Mouse (Mus musculus): ENCODE measurements around the gene Rtbdn.

DNA sequence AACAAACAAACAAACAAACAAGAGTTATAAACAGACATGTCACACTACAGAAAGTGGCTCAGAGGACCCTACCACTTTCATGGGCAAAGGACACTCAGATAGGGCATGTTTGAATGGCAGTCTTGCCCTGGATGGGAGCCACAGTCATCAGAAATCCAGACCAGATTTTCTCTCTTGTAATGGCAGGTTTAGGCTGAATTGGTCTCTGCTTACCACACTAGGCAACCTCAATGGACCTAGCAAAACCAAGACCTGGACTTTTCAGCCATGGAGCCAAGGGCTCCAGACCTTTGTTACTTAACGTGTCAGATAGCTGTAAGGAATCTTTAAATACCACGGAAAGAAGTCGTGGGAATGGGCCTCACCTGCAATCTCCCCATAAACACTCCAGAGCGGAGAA is 3.1 kb upstream of the Rtbdn start:
- no peak for TF ChIP-seq POLR2A (IDR thresholded peaks at IDR 0.05; ENCODE audit: low read depth, low read length)
- no peak for TF ChIP-seq CTCF (IDR thresholded peaks at IDR 0.05; ENCODE audit: extremely low read depth, insufficient read depth, insufficient read length, insufficient replicate concordance)

All from spleen, adult 2 months (tissue).